Mouse (Mus musculus): Measurements from ENCODE around the gene Mogat2. TPM values are rescaled to one million over a fixed set of nuclear protein-coding genes. Genes with fewer than 3 reads are reported as not detected.

The Mogat2 gene
- not detected for total RNA-seq (2021)

DNA sequence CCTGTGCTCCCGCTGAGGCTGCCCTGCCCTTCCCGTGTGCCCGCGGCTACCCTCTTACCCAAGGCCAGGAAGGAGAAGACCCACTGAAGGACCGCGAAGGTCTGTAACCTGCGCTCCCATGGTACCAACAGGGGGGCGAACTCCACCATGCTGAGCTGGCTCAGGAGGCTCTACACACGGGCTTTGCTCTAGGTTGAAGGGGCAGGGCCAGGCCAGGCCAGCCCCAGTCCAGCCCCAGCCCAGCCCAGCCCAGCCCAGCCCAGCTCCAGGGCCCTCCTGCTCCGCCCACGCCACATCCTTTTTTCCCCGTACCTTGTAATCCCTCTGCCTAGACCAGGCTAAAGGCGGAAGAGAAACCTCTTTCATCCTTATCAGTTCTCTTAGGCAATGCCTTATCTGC lies at the start of gene Mogat2:
Gene Mogat2 (minus strand): TSS at position 203 of the 400 bp plus-strand sequence.
- no peak for DNase-seq (ENCODE audit: low spot score in 2 of 2)
- intact Hi-C loops (cut with DNase I), result no loop called here

DNA sequence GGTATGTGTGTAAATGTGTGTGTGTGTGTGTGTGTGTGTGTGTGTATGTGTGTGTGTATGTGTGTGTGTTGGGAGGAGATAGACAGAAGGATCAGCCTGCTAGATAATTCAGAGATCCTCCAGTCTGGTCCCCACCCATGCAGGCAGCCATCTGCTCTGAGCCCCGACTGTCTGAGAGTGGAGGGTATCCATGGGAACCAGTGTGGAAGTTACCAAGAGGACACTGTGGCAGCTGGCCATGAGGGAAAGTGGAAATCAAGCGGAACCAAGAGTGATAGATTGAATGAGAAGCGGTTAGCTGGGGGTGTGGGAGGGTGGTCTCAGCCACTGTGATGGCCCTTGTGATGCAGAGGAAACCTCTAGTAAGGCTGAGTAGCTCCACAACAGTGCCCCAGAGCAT lies 48.9 kb upstream of the Mogat2 start:
- DNase-seq (ENCODE audit: low spot score in 2 of 2), result peak; percentile 57 to 87
- intact Hi-C loops (cut with DNase I), result no loop called here

DNA sequence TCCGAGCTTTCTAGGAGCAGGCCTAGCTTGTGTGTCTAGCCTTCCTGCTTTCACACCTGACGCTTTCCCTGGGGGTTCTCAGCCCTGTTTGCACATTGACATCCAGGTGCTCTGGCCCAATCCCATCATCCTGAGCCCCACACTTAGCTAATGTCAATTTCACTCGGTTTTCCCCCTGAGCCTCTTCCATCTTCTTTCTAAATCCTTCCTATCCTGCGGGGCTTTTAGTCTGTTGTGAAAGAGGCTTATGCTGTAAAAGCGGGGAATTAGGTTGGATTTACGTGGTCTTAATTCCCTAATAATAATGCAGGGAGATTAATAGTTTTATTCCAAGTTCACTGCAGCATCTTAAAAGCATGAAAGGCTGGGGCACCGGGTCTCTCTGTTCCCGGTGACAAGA lies 41.2 kb upstream of the Mogat2 start:
- intact Hi-C loops (cut with DNase I), result loop anchor here (5.0 kb wide), 1 partner anchor 38 kb away; no protein-coding TSS in a partner anchor
- DNase-seq (ENCODE audit: low spot score in 2 of 2), result no peak

DNA sequence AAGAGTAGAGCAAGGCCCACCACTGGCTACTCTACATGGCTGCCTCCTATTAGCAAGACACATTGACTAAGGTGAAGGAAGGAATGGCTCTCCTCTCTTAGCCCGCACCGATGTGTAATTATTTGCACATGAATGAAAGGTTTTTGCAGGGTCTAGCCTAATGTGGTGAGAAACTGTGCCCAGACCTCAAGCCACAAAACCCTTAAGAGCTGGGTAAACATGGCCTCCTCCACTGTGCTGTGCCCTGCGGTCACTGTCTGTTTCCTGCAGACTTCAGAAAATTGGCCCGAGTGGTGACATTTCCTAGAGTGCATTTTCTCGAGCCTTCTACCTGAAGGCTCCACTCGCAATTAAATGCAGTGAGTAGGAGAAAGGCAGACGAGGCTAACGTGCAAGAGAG lies 39.9 kb upstream of the Mogat2 start:
- DNase-seq (ENCODE audit: low spot score in 2 of 2), result no peak
- intact Hi-C loops (cut with DNase I), result loop anchor here (5.0 kb wide), 1 partner anchor 39 kb away; no protein-coding TSS in a partner anchor

DNA sequence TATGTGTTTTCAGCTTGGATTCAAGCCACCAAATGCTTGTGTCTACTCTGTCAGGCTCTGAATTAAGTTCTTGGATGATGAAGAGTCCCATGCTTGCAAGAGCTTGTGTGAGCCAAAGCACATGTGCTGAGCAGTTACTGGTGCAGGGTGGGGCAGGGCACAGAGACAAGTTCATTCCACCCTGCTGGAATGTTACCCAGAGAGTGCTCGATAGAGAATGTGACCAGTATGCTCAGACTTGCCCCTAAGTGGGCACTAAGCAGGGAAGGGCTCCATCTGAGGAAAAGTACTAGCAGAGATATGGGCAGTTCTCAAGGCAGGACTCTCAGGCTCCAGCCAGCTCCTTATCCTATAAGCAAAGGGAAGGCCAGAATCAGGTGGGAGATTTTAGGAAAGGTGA lies 38.3 kb upstream of the Mogat2 start:
- DNase-seq (ENCODE audit: low spot score in 2 of 2), result no peak
- intact Hi-C loops (cut with DNase I), result loop anchor here (5.0 kb wide), 1 partner anchor 41 kb away; no protein-coding TSS in a partner anchor

DNA sequence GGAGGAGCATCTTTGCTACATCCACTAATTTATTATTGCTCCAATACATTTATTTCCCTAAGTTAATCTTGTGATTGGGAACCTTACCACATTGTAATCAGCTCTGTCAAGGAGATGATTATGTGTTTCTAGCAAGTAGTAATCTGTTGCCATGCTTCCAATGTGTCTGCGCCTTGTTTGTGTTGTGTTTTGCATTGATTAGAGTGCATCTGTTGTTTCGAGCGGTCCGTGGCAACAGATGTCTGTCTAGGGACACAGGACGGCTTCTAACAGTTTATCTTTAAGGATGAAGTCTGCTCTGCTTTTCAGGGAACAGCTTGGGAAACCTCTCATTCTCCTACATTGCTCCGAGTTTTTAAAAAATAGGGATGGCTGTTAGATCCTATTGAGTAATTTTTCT lies 36.7 kb upstream of the Mogat2 start:
- intact Hi-C loops (cut with DNase I), result loop anchor here (5.0 kb wide), 1 partner anchor 42 kb away; no protein-coding TSS in a partner anchor

DNA sequence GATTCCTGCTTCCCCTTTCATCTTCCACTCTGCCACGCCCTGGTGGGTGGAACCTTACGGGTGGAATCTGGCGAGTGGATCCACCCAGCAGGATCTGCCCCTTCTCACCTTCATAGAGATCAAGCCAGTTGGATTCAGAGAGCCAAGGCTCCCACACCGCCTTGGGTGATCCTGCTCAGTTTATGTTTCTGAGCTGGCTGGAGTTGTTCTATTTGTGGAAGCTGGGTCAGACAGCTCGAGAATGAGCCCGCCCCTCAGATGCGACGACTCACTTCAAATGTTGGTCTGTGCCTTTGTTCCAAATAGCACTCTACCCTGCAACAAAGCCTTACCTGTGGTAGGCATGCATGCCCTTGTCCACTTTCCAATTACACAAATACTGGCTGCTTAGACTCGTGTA lies 33.2 kb upstream of the Mogat2 start:
- intact Hi-C loops (cut with DNase I), result loop anchor here (2.0 kb wide), 1 partner anchor 53 kb away; no protein-coding TSS in a partner anchor

More for the DNA sequence above, 36.7 kb upstream of the Mogat2 start:
- no peak for DNase-seq (ENCODE audit: low spot score in 2 of 2)

DNA sequence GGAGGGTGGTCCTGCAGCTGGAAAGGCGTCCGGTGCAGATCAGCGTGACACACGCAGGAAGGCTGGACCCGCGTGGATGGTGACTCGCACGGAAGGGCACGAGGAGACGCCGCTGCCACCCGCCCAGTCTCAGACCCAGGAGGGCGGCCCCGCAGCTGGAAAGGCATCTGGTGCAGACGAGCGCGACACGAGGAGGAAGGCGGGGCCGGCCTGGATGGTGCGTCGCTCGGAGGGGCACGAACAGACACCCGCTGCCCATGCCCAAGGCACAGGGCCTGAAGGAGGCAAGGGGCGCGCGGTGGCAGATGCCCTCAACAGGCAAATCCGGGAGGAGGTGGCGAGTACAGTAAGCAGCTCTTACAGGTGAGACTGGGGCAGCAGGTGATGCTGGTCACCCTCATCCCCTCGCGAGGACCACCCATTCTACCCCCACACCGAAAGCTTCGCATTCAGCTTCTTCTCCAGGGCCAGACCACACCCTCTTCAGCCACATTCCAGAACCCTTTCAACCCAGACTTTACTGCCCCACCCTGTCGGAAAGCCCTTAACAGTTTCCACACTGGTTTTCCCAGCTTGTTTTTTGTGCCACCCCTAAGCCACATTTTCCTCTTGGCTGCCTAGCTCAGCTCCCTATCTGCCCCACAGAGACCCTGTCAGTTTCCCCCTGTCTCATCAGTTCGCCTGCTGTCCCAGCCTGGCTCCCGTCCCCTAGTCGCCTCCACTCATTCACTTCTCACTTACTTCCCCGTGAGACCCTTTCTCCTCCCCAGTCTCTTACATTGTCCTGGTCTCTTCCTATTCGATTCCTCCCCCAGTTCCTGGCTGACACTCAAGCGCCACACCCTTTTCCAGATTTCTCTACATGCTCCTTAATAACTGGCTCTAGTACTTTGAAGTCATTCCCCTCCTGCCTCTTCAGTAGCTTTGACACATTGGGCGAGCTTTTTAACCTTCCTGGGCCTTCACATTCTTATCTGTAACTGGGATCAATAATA lies 30.8 kb upstream of the Mogat2 start:
- intact Hi-C loops (cut with DNase I), result loop anchor here (5.0 kb wide), 2 partner anchors 98 to 127 kb away; partner anchors contain the start of gene Uvrag
- no peak for DNase-seq (ENCODE audit: low spot score in 2 of 2)

More for the DNA sequence above, 33.2 kb upstream of the Mogat2 start:
- no peak for DNase-seq (ENCODE audit: low spot score in 2 of 2)

DNA sequence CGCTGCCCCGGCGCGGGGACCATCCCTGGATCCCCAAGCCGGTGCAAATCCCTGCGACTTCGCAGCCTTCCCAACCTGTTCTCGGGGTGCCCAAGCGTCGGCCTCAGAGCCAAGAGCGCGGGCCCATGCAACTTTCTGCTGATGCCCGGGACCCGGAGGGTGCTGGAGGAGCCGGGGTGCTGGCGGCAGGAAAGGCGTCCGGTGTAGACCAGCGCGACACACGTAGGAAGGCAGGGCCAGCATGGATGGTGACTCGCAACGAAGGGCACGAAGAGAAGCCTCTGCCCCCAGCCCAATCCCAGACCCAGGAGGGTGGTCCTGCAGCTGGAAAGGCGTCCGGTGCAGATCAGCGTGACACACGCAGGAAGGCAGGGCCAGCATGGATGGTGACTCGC lies 30.1 kb upstream of the Mogat2 start:
- no peak for DNase-seq (ENCODE audit: low spot score in 2 of 2)
- intact Hi-C loops (cut with DNase I), result loop anchor here (5.0 kb wide), 2 partner anchors 99 to 126 kb away; partner anchors contain the start of gene Uvrag

DNA sequence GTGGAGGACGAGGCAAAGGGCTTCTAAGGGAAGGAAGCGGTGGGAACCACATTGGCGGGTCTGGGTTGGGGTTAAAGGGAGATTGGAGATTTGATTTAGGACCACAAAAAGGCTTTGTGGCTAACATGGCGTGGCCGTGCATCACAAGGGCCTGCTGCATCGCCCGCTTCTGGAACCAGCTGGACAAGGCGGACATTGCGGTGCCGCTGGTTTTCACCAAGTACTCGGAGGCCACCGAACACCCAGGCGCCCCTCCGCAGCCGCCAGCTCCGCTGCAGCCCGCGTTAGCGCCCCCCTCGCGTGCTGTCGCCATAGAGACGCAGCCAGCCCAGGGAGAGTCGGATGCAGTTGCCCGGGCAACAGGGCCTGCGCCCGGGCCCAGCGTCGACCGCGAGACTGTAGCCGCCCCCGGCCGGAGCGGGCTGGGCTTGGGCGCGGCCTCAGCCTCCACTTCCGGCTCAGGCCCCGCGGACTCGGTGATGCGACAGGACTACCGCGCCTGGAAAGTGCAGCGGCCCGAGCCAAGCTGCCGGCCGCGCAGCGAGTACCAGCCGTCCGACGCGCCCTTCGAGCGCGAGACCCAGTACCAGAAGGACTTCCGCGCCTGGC lies 29.6 kb upstream of the Mogat2 start:
- DNase-seq (ENCODE audit: low spot score in 2 of 2), result peak; percentile 89 to 90
- intact Hi-C loops (cut with DNase I), result loop anchor here (5.0 kb wide), 2 partner anchors 99 to 126 kb away; partner anchors contain the start of gene Uvrag

DNA sequence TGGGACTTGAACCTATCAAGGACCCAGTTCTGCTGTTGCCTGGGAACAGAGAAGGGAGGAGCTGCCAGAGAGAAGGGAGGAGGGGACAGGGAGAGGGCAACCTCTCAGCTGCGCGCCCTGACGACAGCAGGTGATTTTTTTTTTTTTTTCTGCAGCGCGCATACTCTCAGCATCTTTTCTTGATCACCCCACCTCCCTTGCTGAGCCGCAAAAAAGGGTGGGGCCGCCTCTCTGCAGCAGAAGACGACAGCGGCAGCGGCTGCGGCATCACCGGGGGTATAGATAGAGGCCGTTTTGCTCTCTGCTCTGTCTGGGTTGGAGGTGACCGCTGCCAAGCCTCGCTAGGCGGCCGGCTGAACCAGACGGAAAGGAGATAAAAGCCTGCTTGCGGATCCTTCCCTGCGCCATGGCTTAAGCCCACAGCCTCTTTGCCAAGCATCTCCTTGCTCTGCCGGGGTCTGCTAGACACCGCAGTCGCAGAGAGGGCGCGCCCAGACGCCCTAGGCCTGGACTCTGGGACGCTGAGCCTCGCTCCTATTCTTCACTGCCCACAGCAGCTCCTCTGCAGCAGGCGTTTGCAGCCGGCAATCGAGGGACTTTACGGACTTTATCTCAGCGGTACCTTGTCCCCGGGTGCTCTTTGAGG lies 29.0 kb upstream of the Mogat2 start, which contains the start of gene Map6:
Gene Map6 (plus strand): TSS at position 197 of the 646 bp plus-strand sequence.
- intact Hi-C loops (cut with DNase I), result loop anchor here (5.0 kb wide), 2 partner anchors 100 to 125 kb away; partner anchors contain the start of gene Uvrag
- DNase-seq (ENCODE audit: low spot score in 2 of 2), result peak; percentile 75 to 92

DNA sequence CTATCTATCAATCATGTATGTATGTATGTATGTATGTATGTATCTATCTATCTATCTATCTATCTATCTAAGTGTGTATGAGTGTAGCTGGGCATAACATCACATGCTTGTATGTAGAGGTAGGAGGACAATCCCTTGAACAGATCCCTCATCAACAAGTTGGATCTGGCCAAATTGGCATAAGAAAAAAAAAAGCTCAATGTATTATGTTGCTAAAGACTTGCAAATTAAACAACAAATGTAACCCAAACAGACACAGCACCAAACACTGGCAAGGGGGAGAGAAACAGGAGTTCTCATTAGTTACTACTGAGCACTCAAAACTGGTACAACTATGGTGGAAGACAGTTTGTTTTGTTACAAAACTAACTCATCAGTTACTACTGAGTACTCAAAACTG lies 26.2 kb upstream of the Mogat2 start:
- intact Hi-C loops (cut with DNase I), result no loop called here
- no peak for DNase-seq (ENCODE audit: low spot score in 2 of 2)

DNA sequence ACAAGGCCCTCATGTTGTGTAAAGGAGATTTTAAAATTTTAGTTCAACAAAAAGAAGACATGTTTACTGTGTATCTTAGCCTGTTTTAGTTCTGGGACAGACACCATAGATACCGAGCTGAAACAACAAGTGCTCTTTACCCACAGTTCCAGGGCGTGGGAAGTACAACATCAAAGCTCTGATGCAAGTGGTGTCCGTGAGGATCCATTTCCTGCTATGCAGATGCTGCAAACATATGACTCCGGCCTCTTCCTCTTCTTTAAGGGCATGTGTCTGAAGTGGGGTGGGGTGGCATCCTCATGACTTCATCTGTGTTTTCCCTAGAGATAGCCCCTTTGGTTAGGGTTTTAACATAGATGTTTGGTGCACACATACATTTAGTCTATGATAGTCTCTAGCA lies 25.1 kb upstream of the Mogat2 start:
- no peak for DNase-seq (ENCODE audit: low spot score in 2 of 2)
- intact Hi-C loops (cut with DNase I), result no loop called here

DNA sequence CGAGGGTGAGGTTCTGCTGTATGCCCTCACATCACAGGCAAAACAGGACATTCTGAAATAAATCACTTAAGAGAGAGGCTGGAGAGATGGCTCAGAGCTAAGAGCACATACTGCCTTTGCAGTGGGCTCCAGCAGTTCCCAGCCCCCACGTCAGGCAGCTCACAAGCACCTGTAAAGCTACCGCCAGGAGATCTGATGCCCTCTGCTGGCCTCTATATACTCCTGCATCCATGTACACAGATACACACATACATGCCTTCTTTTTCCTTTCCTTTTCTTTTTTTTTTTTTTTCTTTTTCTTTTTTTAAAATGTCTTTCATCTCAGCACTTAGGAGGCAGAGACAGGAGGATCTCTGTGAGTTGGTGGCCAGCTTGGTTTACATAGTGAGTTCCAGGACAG lies 23.5 kb upstream of the Mogat2 start:
- DNase-seq (ENCODE audit: low spot score in 2 of 2), result no peak
- intact Hi-C loops (cut with DNase I), result no loop called here

DNA sequence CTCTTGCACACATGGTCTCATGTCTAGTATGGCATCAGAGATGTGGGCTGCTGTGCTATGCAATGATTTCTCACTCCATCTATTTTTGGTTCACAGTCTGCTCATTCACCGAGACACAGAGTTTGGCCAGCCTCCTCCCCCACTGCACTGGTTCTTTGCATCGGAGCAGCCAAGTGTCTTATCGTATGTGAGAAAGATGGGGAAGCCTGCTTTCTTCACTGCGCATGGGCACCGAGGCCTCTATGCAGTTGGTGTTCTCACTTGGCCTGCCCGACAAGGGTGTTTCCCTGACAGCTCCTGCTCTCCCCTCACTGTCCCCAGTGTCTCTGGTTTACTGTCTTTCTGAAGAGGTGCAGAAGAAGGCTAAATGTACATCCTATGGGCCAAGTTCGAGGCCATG lies 16.6 kb upstream of the Mogat2 start:
- intact Hi-C loops (cut with DNase I), result no loop called here
- peak; percentile 64 to 94 for DNase-seq (ENCODE audit: low spot score in 2 of 2)

DNA sequence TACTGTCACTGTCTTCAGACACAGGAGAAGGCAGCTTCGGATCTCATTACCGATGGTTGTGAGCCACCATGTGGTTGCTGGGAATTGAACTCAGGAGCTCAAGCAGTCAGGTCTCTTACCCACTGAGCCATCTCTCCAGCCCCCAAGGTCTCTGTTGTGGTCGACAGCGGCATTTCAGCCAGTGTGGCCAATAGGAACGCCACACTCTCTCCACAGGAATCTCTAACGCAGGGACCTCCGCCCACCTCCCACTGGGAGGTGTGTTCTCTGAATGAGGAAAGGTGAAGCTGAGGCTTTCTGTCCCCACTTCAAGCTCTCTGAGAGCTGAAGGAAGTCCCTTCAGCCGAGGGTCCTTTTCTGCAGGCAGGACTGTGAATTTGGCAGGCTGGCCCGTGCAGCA lies 12.0 kb upstream of the Mogat2 start:
- DNase-seq (ENCODE audit: low spot score in 2 of 2), result no peak
- intact Hi-C loops (cut with DNase I), result no loop called here

DNA sequence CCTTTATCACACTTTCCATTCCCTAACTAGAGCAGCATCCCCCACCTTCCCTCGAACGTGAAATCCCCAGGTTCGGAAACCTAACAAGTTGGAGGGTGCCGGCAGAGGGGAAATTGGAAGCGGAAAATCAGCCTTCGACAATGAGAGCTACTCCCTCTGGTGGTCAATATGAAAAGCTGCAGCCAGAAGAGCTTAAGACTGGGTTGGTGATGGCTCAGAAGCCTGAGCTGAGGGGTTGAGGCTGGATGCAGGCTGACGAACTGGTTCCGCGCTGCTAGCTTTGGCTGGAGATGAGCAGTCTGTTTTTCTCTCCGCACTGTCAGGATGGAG lies 11.1 kb upstream of the Mogat2 start:
- peak; percentile 39 to 74 for DNase-seq (ENCODE audit: low spot score in 2 of 2)
- intact Hi-C loops (cut with DNase I), result loop anchor here (2.0 to 5.0 kb wide), 2 partner anchors 67 to 143 kb away; partner anchors contain the start of gene Dgat2

DNA sequence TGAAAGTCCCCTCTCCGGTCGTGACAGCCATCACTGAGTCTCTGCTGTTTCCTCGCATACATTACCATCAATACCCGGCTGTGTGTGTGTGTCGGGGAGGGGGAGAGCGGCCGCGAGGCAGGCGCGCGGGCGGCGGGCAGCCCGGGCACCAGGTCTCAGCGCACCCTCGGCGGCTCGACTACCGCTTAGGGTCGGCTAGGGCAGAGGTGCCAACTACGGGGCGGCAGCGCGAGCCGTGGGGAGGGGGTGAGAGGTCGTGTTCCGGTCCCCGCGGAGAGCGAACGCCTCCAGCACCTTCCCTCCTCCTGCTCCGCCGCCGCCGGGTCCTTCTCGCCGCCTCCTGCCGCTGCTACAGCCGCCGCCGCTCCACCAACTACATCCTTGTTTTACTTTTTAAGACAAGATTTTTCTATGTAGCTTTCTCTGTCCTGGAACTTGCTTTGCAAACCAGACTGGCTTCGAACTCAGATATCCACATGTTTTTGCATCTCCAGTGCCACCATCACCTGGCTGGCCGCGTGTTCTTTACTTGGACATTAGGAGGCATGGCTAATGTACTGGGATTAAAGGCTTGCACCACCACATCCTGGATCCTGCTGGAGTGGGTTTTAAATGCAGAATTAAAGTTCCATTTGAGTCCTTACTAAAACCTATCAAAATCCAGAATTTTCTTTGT lies 10.6 kb upstream of the Mogat2 start:
- intact Hi-C loops (cut with DNase I), result loop anchor here (2.0 to 5.0 kb wide), 2 partner anchors 67 to 142 kb away; partner anchors contain the start of gene Dgat2
- no peak for DNase-seq (ENCODE audit: low spot score in 2 of 2)

DNA sequence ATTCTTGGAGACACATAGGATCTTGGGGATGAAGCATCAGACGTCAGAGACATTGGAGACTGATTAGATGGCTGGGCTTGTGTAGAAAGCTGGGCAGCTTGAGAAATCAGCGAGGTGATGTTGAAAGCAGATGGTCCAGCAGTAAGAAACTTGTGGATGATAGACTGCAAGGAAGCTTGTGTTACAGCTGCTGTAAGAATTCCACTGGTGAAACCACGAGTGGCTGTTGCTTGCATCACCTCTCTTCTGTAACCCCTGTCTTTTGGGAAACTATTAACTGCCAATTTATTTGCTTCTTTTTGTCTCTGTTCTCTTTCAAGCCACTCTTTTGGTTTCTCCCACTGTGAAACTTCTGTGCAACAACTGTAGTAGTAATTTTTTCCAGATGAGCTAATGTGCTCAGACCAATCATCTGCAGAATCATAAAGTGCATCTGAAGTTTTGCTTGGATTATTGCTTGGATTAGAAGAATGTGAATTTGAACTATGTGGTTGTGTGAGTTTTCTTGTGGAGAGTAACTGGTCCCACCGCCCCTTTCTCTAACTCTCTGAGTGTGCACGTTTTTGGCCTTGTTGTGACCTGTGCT lies 9.8 kb upstream of the Mogat2 start:
- DNase-seq (ENCODE audit: low spot score in 2 of 2), result no peak
- intact Hi-C loops (cut with DNase I), result loop anchor here (2.0 to 5.0 kb wide), 2 partner anchors 66 to 141 kb away; partner anchors contain the start of gene Dgat2
